Mouse (Mus musculus) liver, postnatal 0 days (tissue): Measurements from ENCODE around the gene Smco2.

Experiments used
- CTCF ChIP-seq: sonication (generic); IDR thresholded peaks from 2 replicates; pipeline ENCODE4 v1.5.1; 2016; ENCODE audit warnings: antibody characterized with exemption, low read depth
- EP300 ChIP-seq: IDR thresholded peaks from 2 replicates; pipeline ENCODE4 v1.6.1; 2016; ENCODE audit warnings: antibody characterized with exemption, low read depth, mild to moderate bottlenecking

GRCm38 (mm10) chr6:146834342-146834741 lies 15.6 kb upstream of the Smco2 start:
- TF ChIP-seq CTCF (no peak), EP300 (no peak)
